Mouse (Mus musculus) lung, embryonic 15.5 days (tissue): ENCODE measurements at regions not wholly inside any gene's neighbourhood (a gene's known extent, or its start where the extent isn't known, plus 50 kb on each side); places are given as distances from the start of the nearest gene placed in this dataset.

Experiments
- ATAC-seq: fragments of 200-750 bp; cut with Nextera tagmentation; 2 replicates; pipeline ENCODE4 v1.8.0; 2017; ENCODE audit warnings: moderate number of reproducible peaks, borderline replicate concordance; ENCODE audit not compliant: low FRiP score, low TSS enrichment; ENCODE audit errors: extremely low read depth
- H3K27ac ChIP-seq: fragments of 300-500 bp; sonication (generic); 2 replicates; pipeline ENCODE4 v1.5.1; 2015; ENCODE audit warnings: moderate library complexity, mild to moderate bottlenecking, inconsistent platforms
- H3K27me3 ChIP-seq: fragments of 300-500 bp; sonication (generic); 2 replicates; pipeline ENCODE4 v1.6.1; 2015; ENCODE audit warnings: inconsistent platforms
- H3K36me3 ChIP-seq: fragments of 300-500 bp; sonication (generic); 2 replicates; pipeline ENCODE4 v1.6.1; 2015; ENCODE audit warnings: inconsistent platforms
- H3K4me1 ChIP-seq: fragments of 300-500 bp; sonication (generic); 2 replicates; pipeline ENCODE4 v1.6.1; 2015; ENCODE audit warnings: inconsistent platforms
- H3K4me2 ChIP-seq: fragments of 300-500 bp; sonication (generic); 2 replicates; pipeline ENCODE4 v1.6.1; 2015; ENCODE audit warnings: inconsistent platforms, mild to moderate bottlenecking, moderate library complexity
- H3K4me3 ChIP-seq: fragments of 300-500 bp; sonication (generic); 2 replicates; pipeline ENCODE4 v1.5.1; 2015; ENCODE audit warnings: mild to moderate bottlenecking, inconsistent platforms
- H3K9ac ChIP-seq: fragments of 300-500 bp; sonication (generic); 2 replicates; pipeline ENCODE4 v1.6.1; 2015; ENCODE audit warnings: inconsistent platforms
- H3K9me3 ChIP-seq: fragments of 300-500 bp; sonication (generic); 2 replicates; pipeline ENCODE4 v1.6.1; 2016; ENCODE audit warnings: inconsistent platforms
- WGBS: fragments of 180-500 bp; shearing (Covaris S2); methylation state at CpG from one replicate; pipeline ENCODE4 v1.1.7; 2015; 5-methylcytosine and 5-hydroxymethylcytosine counted together

- Histone ChIP-seq H3K4me2 (no peak overlapping the region), H3K9me3 (no peaks in the 10 kb centered on the region), H3K36me3 (no peaks in the 10 kb centered on the region), H3K4me1 (peaks cover 12% of the 10 kb centered on the region), H3K27ac (no peak overlapping the region), H3K27me3 (no peaks in the 10 kb centered on the region), H3K4me3 (no peak overlapping the region), H3K9ac (no peak overlapping the region)
- 71% methylated on average over 3 of the region's 3 CpGs for WGBS
- ATAC-seq, result no peak
Measured at GRCm38 (mm10) chr5:64651407-64651806, 151.8 kb upstream of the Klf3 start.

GRCm38 (mm10) chr5:64653764-64654163 is 149.4 kb upstream of the Klf3 start:
- no peaks in the 10 kb centered on the region for H3K36me3 ChIP-seq
- no peak overlapping the region for H3K4me2 ChIP-seq
- no peak overlapping the region for H3K27ac ChIP-seq
- WGBS, result 75% methylated on average over 5 of the region's 5 CpGs
- no peaks in the 10 kb centered on the region for H3K27me3 ChIP-seq
- H3K9ac ChIP-seq, result no peak overlapping the region
- peaks cover 3% of the 10 kb centered on the region; the same call in 1 of the 2 replicates for H3K4me1 ChIP-seq
- no peak overlapping the region for H3K4me3 ChIP-seq
- H3K9me3 ChIP-seq, result no peaks in the 10 kb centered on the region
- ATAC-seq, result no peak

- no peaks in the 10 kb centered on the region for H3K9me3 ChIP-seq
- no peak overlapping the region for H3K4me3 ChIP-seq
- WGBS, result 69% methylated on average over 5 of the region's 5 CpGs
- H3K36me3 ChIP-seq, result no peaks in the 10 kb centered on the region
- H3K27me3 ChIP-seq, result no peaks in the 10 kb centered on the region
- no peak overlapping the region for H3K9ac ChIP-seq
- H3K4me1 ChIP-seq, result peaks cover 3% of the 10 kb centered on the region; the same call in 1 of the 2 replicates
- no peak for ATAC-seq
- H3K27ac ChIP-seq, result no peak overlapping the region
- H3K4me2 ChIP-seq, result no peak overlapping the region
Measured at GRCm38 (mm10) chr5:64655286-64655685, 147.9 kb upstream of the Klf3 start.

DNA sequence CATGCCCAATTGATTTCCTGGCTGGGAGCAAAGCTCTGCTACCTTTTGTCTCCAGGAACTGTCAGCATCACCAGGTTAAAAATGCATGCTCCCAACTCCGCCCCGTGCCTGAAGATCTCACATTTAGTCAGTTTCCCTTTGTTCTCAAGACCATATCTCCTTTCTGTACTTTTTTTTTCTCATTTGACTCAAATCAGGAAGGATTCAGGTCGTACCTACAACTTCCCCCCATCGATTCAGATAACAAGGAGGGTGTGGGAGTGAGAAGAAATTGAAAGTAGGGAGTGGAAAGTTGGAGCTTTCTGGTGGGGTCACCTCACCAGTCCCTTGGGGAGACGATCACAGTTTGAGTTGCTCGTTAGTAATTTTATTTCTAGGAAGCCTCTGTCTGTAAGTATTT is 141.2 kb upstream of the Klf3 start:
- H3K27ac ChIP-seq, result no peak overlapping the region
- no peak for ATAC-seq
- no peak overlapping the region for H3K4me2 ChIP-seq
- H3K4me3 ChIP-seq, result no peak overlapping the region
- 62% methylated on average over 6 of the region's 6 CpGs for WGBS
- no peaks in the 10 kb centered on the region for H3K9me3 ChIP-seq
- H3K27me3 ChIP-seq, result no peaks in the 10 kb centered on the region
- no peaks in the 10 kb centered on the region for H3K4me1 ChIP-seq
- H3K36me3 ChIP-seq, result no peaks in the 10 kb centered on the region
- H3K9ac ChIP-seq, result no peak overlapping the region

DNA sequence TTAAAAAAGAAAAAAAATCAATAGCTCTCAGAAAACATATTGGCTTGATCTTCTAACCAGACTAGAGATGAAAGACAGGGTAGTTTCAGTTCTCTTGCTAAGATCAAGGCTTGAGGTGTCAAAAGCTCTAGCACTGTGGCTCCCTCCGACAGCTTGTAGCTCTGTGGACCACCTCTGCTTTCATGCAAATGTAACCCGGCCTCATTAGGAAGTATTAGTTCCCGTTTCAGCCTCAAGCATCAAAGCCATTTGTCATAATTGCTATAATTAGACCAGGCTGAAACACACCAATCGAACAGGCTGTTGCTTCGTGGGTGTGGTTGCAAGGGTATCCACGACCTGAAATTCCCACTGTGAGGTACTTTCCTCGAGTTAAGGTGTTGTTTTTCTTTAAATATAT is 140.7 kb upstream of the Klf3 start:
- Histone ChIP-seq H3K9me3 (no peaks in the 10 kb centered on the region), H3K4me2 (no peak overlapping the region), H3K4me1 (no peaks in the 10 kb centered on the region), H3K27ac (no peak overlapping the region), H3K36me3 (no peaks in the 10 kb centered on the region), H3K4me3 (no peak overlapping the region), H3K9ac (no peak overlapping the region), H3K27me3 (no peaks in the 10 kb centered on the region)
- ATAC-seq, result no peak
- WGBS, result 60% methylated on average over 7 of the region's 7 CpGs

- Histone ChIP-seq H3K4me3 (no peak overlapping the region), H3K36me3 (no peaks in the 10 kb centered on the region), H3K27ac (no peak overlapping the region), H3K4me2 (no peak overlapping the region), H3K4me1 (no peaks in the 10 kb centered on the region), H3K27me3 (no peaks in the 10 kb centered on the region), H3K9me3 (no peaks in the 10 kb centered on the region), H3K9ac (no peak overlapping the region)
- ATAC-seq, result no peak
- WGBS, result 65% methylated on average over 1 of the region's 1 CpGs
Measured at GRCm38 (mm10) chr5:64663766-64664165, 139.4 kb upstream of the Klf3 start.

DNA sequence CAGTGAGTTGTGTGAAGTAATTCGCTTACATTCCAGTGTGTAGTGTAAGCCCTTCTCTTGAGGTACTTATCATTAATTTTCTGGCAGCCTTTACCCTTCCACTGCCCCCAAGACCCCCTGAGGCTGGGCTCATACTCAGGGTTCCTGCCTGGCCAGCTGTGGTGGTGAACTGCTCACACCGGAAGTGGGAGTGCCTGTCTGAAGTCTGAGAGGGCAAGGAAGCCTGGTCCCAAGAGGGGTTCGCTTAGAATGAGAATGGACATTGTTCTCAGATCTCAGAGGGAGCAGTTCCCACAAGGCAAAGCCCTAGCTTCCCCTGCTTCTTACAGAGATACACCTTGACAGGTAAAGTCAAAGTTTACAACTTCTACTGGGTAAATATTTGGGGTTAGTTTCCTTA is 138.1 kb upstream of the Klf3 start:
- H3K9ac ChIP-seq, result no peak overlapping the region
- WGBS, result 65% methylated on average over 3 of the region's 3 CpGs
- no peaks in the 10 kb centered on the region for H3K36me3 ChIP-seq
- no peak overlapping the region for H3K27ac ChIP-seq
- H3K4me3 ChIP-seq, result no peak overlapping the region
- ATAC-seq, result no peak
- H3K27me3 ChIP-seq, result no peaks in the 10 kb centered on the region
- no peak overlapping the region for H3K4me2 ChIP-seq
- no peaks in the 10 kb centered on the region for H3K4me1 ChIP-seq
- H3K9me3 ChIP-seq, result no peaks in the 10 kb centered on the region

GRCm38 (mm10) chr5:64666256-64666655 is 136.9 kb upstream of the Klf3 start:
- Histone ChIP-seq H3K4me1 (no peaks in the 10 kb centered on the region), H3K9ac (no peak overlapping the region), H3K27me3 (no peaks in the 10 kb centered on the region), H3K27ac (no peak overlapping the region), H3K4me3 (no peak overlapping the region), H3K36me3 (no peaks in the 10 kb centered on the region), H3K9me3 (no peaks in the 10 kb centered on the region), H3K4me2 (no peak overlapping the region)
- no peak for ATAC-seq
- WGBS, result 56% methylated on average over 3 of the region's 3 CpGs

GRCm38 (mm10) chr5:64667053-64667452 is 136.1 kb upstream of the Klf3 start:
- Histone ChIP-seq H3K36me3 (no peaks in the 10 kb centered on the region), H3K4me1 (no peaks in the 10 kb centered on the region), H3K4me2 (no peak overlapping the region), H3K4me3 (no peak overlapping the region), H3K9ac (no peak overlapping the region), H3K27ac (no peak overlapping the region), H3K9me3 (no peaks in the 10 kb centered on the region), H3K27me3 (no peaks in the 10 kb centered on the region)
- no peak for ATAC-seq
- WGBS, result 61% methylated on average over 3 of the region's 3 CpGs

DNA sequence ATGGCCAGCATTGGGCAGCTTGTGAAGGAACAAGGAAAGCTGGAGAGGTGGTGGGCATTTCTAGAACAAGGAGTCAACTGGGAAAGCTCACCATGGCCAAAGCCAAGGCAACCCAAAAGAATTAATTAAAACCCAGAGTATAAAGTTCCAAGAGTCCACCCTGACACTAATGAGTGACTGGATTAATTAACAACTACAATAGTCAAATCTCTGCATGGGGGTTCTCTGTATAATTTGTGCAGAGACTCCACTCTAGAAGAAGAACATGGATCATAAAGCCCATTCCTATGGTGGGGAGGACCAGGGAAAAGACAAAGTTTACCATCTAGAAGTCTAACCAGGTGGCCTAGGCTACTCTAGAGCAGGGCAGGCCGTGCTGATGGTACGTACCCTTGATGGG is 129.3 kb upstream of the Klf3 start:
- WGBS, result 91% methylated on average over 2 of the region's 2 CpGs
- Histone ChIP-seq H3K27me3 (no peaks in the 10 kb centered on the region), H3K4me1 (no peaks in the 10 kb centered on the region), H3K36me3 (no peaks in the 10 kb centered on the region), H3K27ac (no peak overlapping the region), H3K9ac (no peak overlapping the region), H3K4me2 (no peak overlapping the region), H3K4me3 (no peak overlapping the region), H3K9me3 (no peaks in the 10 kb centered on the region)
- ATAC-seq, result no peak

- 84% methylated on average over 17 of the region's 17 CpGs for WGBS
- Histone ChIP-seq H3K4me2 (no peak overlapping the region), H3K9me3 (no peaks in the 10 kb centered on the region), H3K9ac (no peak overlapping the region), H3K27ac (no peak overlapping the region), H3K36me3 (no peaks in the 10 kb centered on the region), H3K4me3 (no peak overlapping the region), H3K27me3 (no peaks in the 10 kb centered on the region), H3K4me1 (peaks cover 4% of the 10 kb centered on the region; the same call in 1 of the 2 replicates)
- ATAC-seq, result no peak
Measured at GRCm38 (mm10) chr5:64676214-64676945, 126.8 kb upstream of the Klf3 start.

DNA sequence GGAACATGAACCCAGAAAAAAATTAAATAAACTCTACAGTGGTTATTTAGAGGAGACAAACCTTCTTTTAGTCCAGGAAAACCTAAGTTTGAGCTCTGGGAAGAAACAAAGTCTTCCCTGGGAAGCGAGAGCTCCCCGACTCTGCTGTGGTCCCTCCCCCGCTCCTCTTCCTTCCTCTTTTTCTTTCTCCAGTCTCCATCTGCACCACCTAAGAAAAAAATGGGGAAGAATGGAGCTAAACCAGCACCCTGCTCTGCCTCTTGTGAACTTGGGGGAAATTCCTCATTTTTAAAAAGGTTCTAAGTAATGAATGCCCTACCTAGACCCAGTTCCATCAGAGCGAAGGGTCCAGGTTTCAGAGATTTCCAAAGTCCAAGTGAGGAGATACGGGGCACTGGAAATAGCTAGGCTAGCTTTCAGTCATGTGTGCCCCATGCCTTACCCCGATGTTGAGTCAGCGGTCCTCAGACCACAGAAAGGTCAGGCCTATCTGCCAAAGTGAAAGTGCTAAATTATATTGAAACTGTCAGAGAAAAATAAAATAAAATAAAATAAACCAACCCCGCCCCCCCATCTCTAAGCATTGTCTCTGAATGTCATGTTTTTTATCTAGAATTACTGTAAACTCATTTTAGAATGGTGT is 126.1 kb upstream of the Klf3 start:
- Histone ChIP-seq H3K4me2 (no peak overlapping the region), H3K4me3 (no peak overlapping the region), H3K9me3 (no peaks in the 10 kb centered on the region), H3K9ac (no peak overlapping the region), H3K27ac (no peak overlapping the region), H3K36me3 (no peaks in the 10 kb centered on the region), H3K27me3 (no peaks in the 10 kb centered on the region), H3K4me1 (peaks cover 4% of the 10 kb centered on the region; the same call in 1 of the 2 replicates)
- no peak for ATAC-seq
- 84% methylated on average over 8 of the region's 8 CpGs for WGBS
